Comparison of ENCODE assay signal across 9 mouse cellular contexts in the genomic region with DNA sequence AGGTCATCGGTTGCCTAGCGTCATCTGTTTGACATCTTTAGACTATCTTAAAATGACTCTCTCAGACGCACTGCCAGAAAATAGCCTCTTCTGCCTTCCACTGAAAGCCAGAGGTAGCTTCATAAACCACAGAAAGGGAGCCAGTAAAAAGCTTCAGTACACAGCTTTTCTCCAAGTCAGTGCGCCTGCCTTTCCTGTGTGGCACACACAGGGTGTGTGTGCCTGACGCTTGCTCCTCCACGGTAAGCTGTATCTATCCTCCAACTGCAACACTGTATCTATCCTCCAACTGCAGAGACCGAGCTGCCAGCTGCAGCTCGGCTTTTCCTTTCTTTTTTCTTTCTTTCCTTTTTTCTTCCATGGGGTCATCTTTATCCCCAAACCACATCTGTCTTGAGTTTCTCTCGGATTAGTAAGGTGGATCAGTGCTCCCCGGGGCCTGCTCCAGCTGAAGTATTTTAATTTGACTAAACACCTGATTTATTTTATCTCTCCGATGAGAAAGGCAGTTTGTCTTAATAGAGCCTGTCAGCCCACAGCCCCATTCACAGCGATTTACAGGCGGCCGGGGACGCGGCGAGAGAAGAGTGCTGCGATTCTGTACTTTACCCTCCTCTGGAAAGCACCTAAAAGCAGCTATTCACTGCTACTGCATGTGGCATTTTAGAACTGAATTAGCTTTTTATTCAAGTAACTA.
DNase-seq lines count a peak whose midpoint lies in the region; ATAC-seq and TF ChIP-seq lines count a peak whose summit lies in the region.
"Had no signal": no experiment of that assay in that cellular context is flagged by ENCODE, and none has a peak within 500 bp of the region (broad histone marks: within the 10 kb centered on the region; RNA-seq: fewer than 3 reads in every experiment).

No protein-coding gene starts in this region.

- H3K4me3 ChIP-seq in heart, embryonic 13.5 days, result peak overlapping the region; percentile 40
- H3K4me3 ChIP-seq in heart, adult 2 months, result no peak overlapping the region
- peak overlapping the region; percentile 45 for H3K4me3 ChIP-seq in embryonic facial prominence, embryonic 10.5 days
- peak overlapping the region; percentile 17 for H3K4me3 ChIP-seq in hindbrain, embryonic 12.5 days
- H3K4me3 ChIP-seq in midbrain, embryonic 13.5 days (replicated peaks), result peak overlapping the region; percentile 38

- H3K79me2 ChIP-seq in heart, adult 2 months (replicated peaks; ENCODE audit: control insufficient read depth, insufficient read depth, low read length), result no peaks in the 10 kb centered on the region

- TF ChIP-seq EP300 in heart, adult 2 months (IDR thresholded peaks at IDR 0.05; ENCODE audit: insufficient read depth, low read depth, low read length), result no peak

- intact Hi-C loops in heart, adult 2 months (cut with DNase I), result loop anchor here (10.0 kb wide), 1 partner anchor 368 kb away; a partner anchor contains a TSS

- DNase-seq in heart, adult 2 months, result no peak
- DNase-seq in embryonic facial prominence, embryonic 10.5 days (ENCODE audit: low spot score), result peak; percentile 41
- DNase-seq in cerebellum, adult 18-20 months, result no peak
- no peak for DNase-seq in gastrocnemius, adult 8-10 months (ENCODE audit: low spot score in 2 of 2)
- DNase-seq in thymus, postnatal 36 days, result no peak
- DNase-seq: right cerebral cortex, adult 18-20 months had no signal

- peak overlapping the region; percentile 34; the same call in 1 of the 2 replicates for H3K27ac ChIP-seq in heart, embryonic 13.5 days (replicated peaks)
- H3K27ac ChIP-seq in heart, adult 2 months, result no peak overlapping the region
- peak overlapping the region; percentile 40 for H3K27ac ChIP-seq in embryonic facial prominence, embryonic 10.5 days (replicated peaks)
- peak overlapping the region; percentile 4; the same call in 1 of the 2 replicates for H3K27ac ChIP-seq in hindbrain, embryonic 12.5 days
- peak overlapping the region; percentile 44; the same call in 1 of the 2 replicates for H3K27ac ChIP-seq in midbrain, embryonic 13.5 days

- peaks cover 34% of the 10 kb centered on the region for H3K4me1 ChIP-seq in heart, embryonic 13.5 days
- H3K4me1 ChIP-seq in heart, adult 2 months (ENCODE audit: control insufficient read depth, insufficient read depth, low read length), result peaks cover 4% of the 10 kb centered on the region
- peaks cover 49% of the 10 kb centered on the region for H3K4me1 ChIP-seq in embryonic facial prominence, embryonic 10.5 days
- H3K4me1 ChIP-seq in hindbrain, embryonic 12.5 days, result peaks cover 37% of the 10 kb centered on the region
- peaks cover 44% of the 10 kb centered on the region for H3K4me1 ChIP-seq in midbrain, embryonic 13.5 days (replicated peaks)

- ATAC-seq in heart, embryonic 13.5 days (ENCODE audit: extremely low read depth, insufficient number of reproducible peaks, low FRiP score, low TSS enrichment), result no peak
- no peak for ATAC-seq in hindbrain, embryonic 12.5 days (ENCODE audit: low FRiP score)
- ATAC-seq in midbrain, embryonic 13.5 days, result peak; percentile 79

- 38% methylated on average over 18 of the region's 18 CpGs for WGBS in heart, embryonic 13.5 days
- WGBS in heart, adult 2 months, result 68% methylated on average over 18 of the region's 18 CpGs
- WGBS in embryonic facial prominence, embryonic 10.5 days, result 23% methylated on average over 18 of the region's 18 CpGs
- WGBS in hindbrain, embryonic 12.5 days, result 28% methylated on average over 18 of the region's 18 CpGs
- WGBS in midbrain, embryonic 13.5 days, result 10% methylated on average over 18 of the region's 18 CpGs

- no peaks in the 10 kb centered on the region for H3K27me3 ChIP-seq in heart, embryonic 13.5 days (replicated peaks)
- no peaks in the 10 kb centered on the region for H3K27me3 ChIP-seq in heart, adult 2 months (ENCODE audit: control insufficient read depth, insufficient read depth, low read length)
- H3K27me3 ChIP-seq in embryonic facial prominence, embryonic 10.5 days (replicated peaks; ENCODE audit: low read depth, poor library complexity, severe bottlenecking), result no peaks in the 10 kb centered on the region; the same call in 1 of the 2 replicates
- H3K27me3 ChIP-seq in hindbrain, embryonic 12.5 days, result no peaks in the 10 kb centered on the region
- no peaks in the 10 kb centered on the region for H3K27me3 ChIP-seq in midbrain, embryonic 13.5 days

- H3K9me3 ChIP-seq in heart, embryonic 13.5 days, result no peaks in the 10 kb centered on the region
- H3K9me3 ChIP-seq in embryonic facial prominence, embryonic 10.5 days, result no peaks in the 10 kb centered on the region
- no peaks in the 10 kb centered on the region for H3K9me3 ChIP-seq in hindbrain, embryonic 12.5 days (replicated peaks)
- H3K9me3 ChIP-seq in midbrain, embryonic 13.5 days, result no peaks in the 10 kb centered on the region

- H3K36me3 ChIP-seq in heart, embryonic 13.5 days, result no peaks in the 10 kb centered on the region
- no peaks in the 10 kb centered on the region for H3K36me3 ChIP-seq in heart, adult 2 months (ENCODE audit: control insufficient read depth, insufficient read depth, low read length)
- H3K36me3 ChIP-seq in embryonic facial prominence, embryonic 10.5 days (replicated peaks), result no peaks in the 10 kb centered on the region
- no peaks in the 10 kb centered on the region for H3K36me3 ChIP-seq in hindbrain, embryonic 12.5 days
- H3K36me3 ChIP-seq in midbrain, embryonic 13.5 days, result no peaks in the 10 kb centered on the region

- H3K9ac ChIP-seq in heart, embryonic 13.5 days, result peak overlapping the region; percentile 71
- H3K9ac ChIP-seq in heart, adult 2 months (ENCODE audit: low read depth, low read length), result no peak overlapping the region
- peak overlapping the region; percentile 41; the same call in 1 of the 2 replicates for H3K9ac ChIP-seq in hindbrain, embryonic 12.5 days
- peak overlapping the region; percentile 58 for H3K9ac ChIP-seq in midbrain, embryonic 13.5 days (replicated peaks)

- peak overlapping the region; percentile 63 for H3K4me2 ChIP-seq in heart, embryonic 13.5 days
- peak overlapping the region; percentile 45 for H3K4me2 ChIP-seq in hindbrain, embryonic 12.5 days (replicated peaks)
- H3K4me2 ChIP-seq in midbrain, embryonic 13.5 days (replicated peaks), result peak overlapping the region; percentile 63

- no peak for TF ChIP-seq POLR2A in heart, adult 2 months (IDR thresholded peaks at IDR 0.05; ENCODE audit: insufficient read depth, low read depth, low read length)

- no peak for TF ChIP-seq CTCF in heart, adult 2 months (IDR thresholded peaks at IDR 0.05)
